Mouse (Mus musculus): ENCODE data around the gene Ip6k3. TPM values are rescaled to one million over a fixed set of nuclear protein-coding genes. Genes with fewer than 3 reads are reported as not detected.

Ip6k3 gene
- polyA plus RNA-seq, 1 experiment = 29.7 TPM

- Histone ChIP-seq H3ac (ENCODE audit: control insufficient read depth, insufficient read length) (no peak overlapping the region), H3K79me2 (ENCODE audit: control insufficient read depth, insufficient read depth) (peaks cover 53% of the 10 kb centered on the region), H3K36me3 (ENCODE audit: control insufficient read depth, insufficient read depth) (peaks cover 13% of the 10 kb centered on the region), H3K4me3 (no peak overlapping the region), H3K4me2 (ENCODE audit: low read depth) (no peak overlapping the region), H3K27me3 (ENCODE audit: control insufficient read depth, insufficient read depth, insufficient read length) (no peaks in the 10 kb centered on the region)
- no peak for TF ChIP-seq MYOG (IDR thresholded peaks at IDR 0.05; ENCODE audit: control insufficient read depth in 1 of 3, insufficient read depth in 1 of 3, insufficient read length in 2 of 3, low read depth in 2 of 3)
- TF ChIP-seq USF1 (IDR thresholded peaks at IDR 0.05; ENCODE audit: low read depth) = no peak
- no peak for TF ChIP-seq E2F4 (IDR thresholded peaks at IDR 0.05; ENCODE audit: insufficient read depth)
- TF ChIP-seq TCF12 (IDR thresholded peaks at IDR 0.05; ENCODE audit: insufficient read depth, poor library complexity, severe bottlenecking) = no peak
- TF ChIP-seq TCF3 (IDR thresholded peaks at IDR 0.05; ENCODE audit: insufficient read length, low read depth) = no peak
- TF ChIP-seq MAX (IDR thresholded peaks at IDR 0.05; ENCODE audit: low read depth) = no peak
- TF ChIP-seq POLR2AphosphoS2 (IDR thresholded peaks at IDR 0.05; ENCODE audit: insufficient read length, low read depth) = no peak
- TF ChIP-seq MYOD1 (IDR thresholded peaks at IDR 0.05; ENCODE audit: control insufficient read depth in 1 of 3, insufficient read length in 2 of 3, low read depth in 2 of 3) = no peak
- no peak for TF ChIP-seq POLR2A (IDR thresholded peaks at IDR 0.05; ENCODE audit: insufficient read length, low read depth)
- no peak for TF ChIP-seq REST (IDR thresholded peaks at IDR 0.05; ENCODE audit: insufficient read depth, insufficient read length)
- TF ChIP-seq SRF (IDR thresholded peaks at IDR 0.05; ENCODE audit: control insufficient read depth, insufficient read length, low read depth) = no peak
- no peak for TF ChIP-seq CEBPB (IDR thresholded peaks at IDR 0.05; ENCODE audit: insufficient read depth, poor library complexity, severe bottlenecking)
Measured at GRCm38 (mm10) chr17:27129291-27129690, 38.3 kb downstream of the Ip6k3 start.

DNA sequence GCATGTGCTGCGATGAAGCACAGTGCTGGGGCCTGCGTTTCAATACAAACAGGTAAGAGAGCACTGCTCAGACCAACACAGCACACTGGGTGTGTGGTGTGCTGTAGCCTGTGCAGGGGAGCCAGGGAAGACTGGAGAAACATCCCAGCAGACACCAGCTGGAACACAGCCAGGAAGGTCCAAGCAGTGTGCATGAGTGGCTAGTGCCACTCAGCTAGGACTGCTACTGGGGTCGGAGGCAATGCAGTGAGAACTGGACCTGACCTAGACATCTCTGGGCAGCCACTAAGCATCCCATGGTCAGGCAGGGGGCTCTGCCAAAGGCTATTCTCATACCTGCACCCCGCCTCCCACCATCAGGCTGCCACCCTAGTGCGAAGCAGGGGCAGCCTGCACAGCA lies 39.4 kb downstream of the Ip6k3 start:
- TF ChIP-seq USF1 (IDR thresholded peaks at IDR 0.05; ENCODE audit: low read depth) (no peak), TCF3 (IDR thresholded peaks at IDR 0.05; ENCODE audit: insufficient read length, low read depth) (no peak), POLR2A (IDR thresholded peaks at IDR 0.05; ENCODE audit: insufficient read length, low read depth) (no peak), MYOD1 (IDR thresholded peaks at IDR 0.05; ENCODE audit: control insufficient read depth in 1 of 3, insufficient read length in 2 of 3, low read depth in 2 of 3) (no peak), MAX (IDR thresholded peaks at IDR 0.05; ENCODE audit: low read depth) (no peak), TCF12 (IDR thresholded peaks at IDR 0.05; ENCODE audit: insufficient read depth, poor library complexity, severe bottlenecking) (no peak), REST (IDR thresholded peaks at IDR 0.05; ENCODE audit: insufficient read depth, insufficient read length) (no peak), POLR2AphosphoS2 (IDR thresholded peaks at IDR 0.05; ENCODE audit: insufficient read length, low read depth) (peak; percentile 37)
- no peak overlapping the region for H3K4me2 ChIP-seq (ENCODE audit: low read depth)
- no peak overlapping the region for H3ac ChIP-seq (ENCODE audit: control insufficient read depth, insufficient read length)
- H3K36me3 ChIP-seq (ENCODE audit: control insufficient read depth, insufficient read depth) = peaks cover 15% of the 10 kb centered on the region
- peaks cover 53% of the 10 kb centered on the region for H3K79me2 ChIP-seq (ENCODE audit: control insufficient read depth, insufficient read depth)
- no peak overlapping the region for H3K4me3 ChIP-seq
- no peaks in the 10 kb centered on the region for H3K27me3 ChIP-seq (ENCODE audit: control insufficient read depth, insufficient read depth, insufficient read length)

DNA sequence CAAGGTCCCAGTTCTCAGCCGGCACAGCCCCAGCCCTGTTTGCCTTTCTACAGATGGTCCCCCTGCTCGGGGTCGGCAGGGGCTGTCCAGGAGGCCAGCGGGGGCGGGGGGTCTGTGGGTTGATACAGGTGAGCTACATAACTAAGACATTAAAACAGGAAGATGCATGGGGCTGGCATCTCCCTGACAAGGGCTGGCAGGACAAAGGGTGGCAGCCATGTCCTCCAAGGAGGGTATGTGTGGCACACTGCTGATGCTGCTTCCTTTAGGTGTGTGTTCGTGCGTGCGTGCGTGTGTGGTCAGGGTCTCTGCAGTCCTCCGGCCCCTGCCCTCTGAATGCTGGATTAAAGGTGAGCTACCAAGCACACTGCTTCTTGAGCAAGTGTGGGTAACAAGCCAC lies 40.6 kb downstream of the Ip6k3 start:
- Histone ChIP-seq H3ac (ENCODE audit: control insufficient read depth, insufficient read length) (no peak overlapping the region), H3K79me2 (ENCODE audit: control insufficient read depth, insufficient read depth) (peaks cover 41% of the 10 kb centered on the region), H3K4me2 (ENCODE audit: low read depth) (no peak overlapping the region), H3K27me3 (ENCODE audit: control insufficient read depth, insufficient read depth, insufficient read length) (no peaks in the 10 kb centered on the region), H3K36me3 (ENCODE audit: control insufficient read depth, insufficient read depth) (peaks cover 20% of the 10 kb centered on the region), H3K4me3 (no peak overlapping the region)
- no peak for TF ChIP-seq SRF (IDR thresholded peaks at IDR 0.05; ENCODE audit: control insufficient read depth, insufficient read length, low read depth)
- TF ChIP-seq USF1 (IDR thresholded peaks at IDR 0.05; ENCODE audit: low read depth) = no peak
- no peak for TF ChIP-seq MYOG (IDR thresholded peaks at IDR 0.05; ENCODE audit: control insufficient read depth in 1 of 3, insufficient read depth in 1 of 3, insufficient read length in 2 of 3, low read depth in 2 of 3)
- TF ChIP-seq POLR2AphosphoS2 (IDR thresholded peaks at IDR 0.05; ENCODE audit: insufficient read length, low read depth) = peak; percentile 68

GRCm38 (mm10) chr17:27125669-27126202 lies 41.9 kb downstream of the Ip6k3 start:
- Histone ChIP-seq H3K36me3 (ENCODE audit: control insufficient read depth, insufficient read depth) (peaks cover 21% of the 10 kb centered on the region), H3K4me3 (no peak overlapping the region), H3ac (ENCODE audit: control insufficient read depth, insufficient read length) (no peak overlapping the region), H3K79me2 (ENCODE audit: control insufficient read depth, insufficient read depth) (peaks cover 34% of the 10 kb centered on the region), H3K4me2 (ENCODE audit: low read depth) (no peak overlapping the region), H3K27me3 (ENCODE audit: control insufficient read depth, insufficient read depth, insufficient read length) (no peaks in the 10 kb centered on the region)
- TF ChIP-seq MYOG (IDR thresholded peaks at IDR 0.05; ENCODE audit: control insufficient read depth in 1 of 3, insufficient read depth in 1 of 3, insufficient read length in 2 of 3, low read depth in 2 of 3) (no peak), CEBPB (IDR thresholded peaks at IDR 0.05; ENCODE audit: insufficient read depth, poor library complexity, severe bottlenecking) (no peak), TCF3 (IDR thresholded peaks at IDR 0.05; ENCODE audit: insufficient read length, low read depth) (no peak), REST (IDR thresholded peaks at IDR 0.05; ENCODE audit: insufficient read depth, insufficient read length) (no peak), USF1 (IDR thresholded peaks at IDR 0.05; ENCODE audit: low read depth) (no peak), POLR2A (IDR thresholded peaks at IDR 0.05; ENCODE audit: insufficient read length, low read depth) (no peak), E2F4 (IDR thresholded peaks at IDR 0.05; ENCODE audit: insufficient read depth) (no peak), SRF (IDR thresholded peaks at IDR 0.05; ENCODE audit: control insufficient read depth, insufficient read length, low read depth) (no peak), POLR2AphosphoS2 (IDR thresholded peaks at IDR 0.05; ENCODE audit: insufficient read length, low read depth) (no peak), MAX (IDR thresholded peaks at IDR 0.05; ENCODE audit: low read depth) (no peak), MYOD1 (IDR thresholded peaks at IDR 0.05; ENCODE audit: control insufficient read depth in 1 of 3, insufficient read length in 2 of 3, low read depth in 2 of 3) (no peak), TCF12 (IDR thresholded peaks at IDR 0.05; ENCODE audit: insufficient read depth, poor library complexity, severe bottlenecking) (no peak)

DNA sequence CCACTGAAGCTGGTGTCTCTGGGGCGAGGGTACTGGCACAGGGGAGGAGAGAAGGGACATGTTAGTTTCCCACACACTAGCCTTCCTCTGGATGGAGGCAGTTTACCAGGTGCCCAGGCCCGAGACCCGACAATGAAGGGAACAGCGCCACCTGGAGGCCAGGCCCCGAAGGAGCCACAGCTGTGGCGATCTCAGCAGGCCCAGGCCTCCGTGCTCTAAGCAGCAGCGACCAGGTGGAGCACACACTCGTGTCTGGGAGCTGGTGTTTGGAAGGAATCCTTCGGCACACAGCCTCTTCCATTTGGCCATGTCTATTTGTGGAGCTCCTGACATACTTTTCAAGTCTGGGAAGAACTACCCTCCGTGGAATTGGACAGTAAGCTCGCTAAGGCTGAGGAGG lies 42.4 kb downstream of the Ip6k3 start:
- TF ChIP-seq E2F4 (IDR thresholded peaks at IDR 0.05; ENCODE audit: insufficient read depth) (no peak), MYOD1 (IDR thresholded peaks at IDR 0.05; ENCODE audit: control insufficient read depth in 1 of 3, insufficient read length in 2 of 3, low read depth in 2 of 3) (peak in 2 of 3 experiments; percentile 41 to 57), MYOG (IDR thresholded peaks at IDR 0.05; ENCODE audit: control insufficient read depth in 1 of 3, insufficient read depth in 1 of 3, insufficient read length in 2 of 3, low read depth in 2 of 3) (peak in 2 of 3 experiments; percentile 63 to 75)
- peaks cover 28% of the 10 kb centered on the region for H3K79me2 ChIP-seq (ENCODE audit: control insufficient read depth, insufficient read depth)
- no peak overlapping the region for H3K4me3 ChIP-seq
- H3ac ChIP-seq (ENCODE audit: control insufficient read depth, insufficient read length) = no peak overlapping the region
- H3K27me3 ChIP-seq (ENCODE audit: control insufficient read depth, insufficient read depth, insufficient read length) = no peaks in the 10 kb centered on the region
- H3K36me3 ChIP-seq (ENCODE audit: control insufficient read depth, insufficient read depth) = peaks cover 21% of the 10 kb centered on the region
- H3K4me2 ChIP-seq (ENCODE audit: low read depth) = no peak overlapping the region

All from myocyte (in vitro differentiated cells).